Mouse (Mus musculus) thymus, adult 18-20 months (tissue): ENCODE data around the gene Galnt9.

ENCODE experiments used
- DNase-seq, 2 experiments: peaks; one replicate each; pipeline ENCODE4 v3.0.0; 2022; ENCODE audit warnings: mixed read lengths in 2 of 2

Gene Galnt9

DNA sequence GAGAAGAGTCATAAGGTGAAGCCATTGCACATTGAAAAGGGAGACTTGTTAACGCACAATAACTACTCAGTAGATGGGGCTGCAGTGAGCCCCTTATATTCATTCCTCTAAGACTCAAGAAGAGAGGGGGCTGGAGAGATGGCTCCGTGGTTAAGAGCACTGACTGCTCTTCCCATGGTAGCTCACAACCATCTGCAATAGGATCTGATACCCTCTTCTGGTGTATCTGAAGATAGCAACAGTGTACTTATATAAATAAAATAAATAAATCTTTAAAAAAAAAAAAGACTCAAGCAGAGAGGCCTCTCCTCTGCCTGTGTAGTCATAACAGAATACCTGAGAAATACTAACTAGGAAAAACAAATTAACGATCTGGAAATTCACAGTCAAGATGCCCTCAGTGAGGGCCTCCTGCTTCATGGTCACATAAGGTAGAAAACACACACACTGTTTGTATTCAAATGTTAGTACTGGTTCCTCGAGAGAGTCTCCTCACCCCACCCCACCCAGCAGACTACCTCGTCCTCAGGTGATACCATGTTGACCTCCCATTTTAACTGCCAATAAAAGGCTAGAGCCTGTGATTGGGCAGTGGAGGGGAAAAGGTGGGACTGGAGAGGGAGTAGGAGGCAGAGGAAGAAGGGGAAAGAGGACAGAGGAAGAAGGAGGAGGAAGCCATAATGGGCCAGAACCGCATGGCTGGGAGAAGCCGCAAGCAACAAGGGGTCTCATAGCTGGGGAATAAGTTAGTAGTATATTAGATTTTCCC lies 94.3 kb downstream of the Galnt9 start:
- no peak for DNase-seq

DNA sequence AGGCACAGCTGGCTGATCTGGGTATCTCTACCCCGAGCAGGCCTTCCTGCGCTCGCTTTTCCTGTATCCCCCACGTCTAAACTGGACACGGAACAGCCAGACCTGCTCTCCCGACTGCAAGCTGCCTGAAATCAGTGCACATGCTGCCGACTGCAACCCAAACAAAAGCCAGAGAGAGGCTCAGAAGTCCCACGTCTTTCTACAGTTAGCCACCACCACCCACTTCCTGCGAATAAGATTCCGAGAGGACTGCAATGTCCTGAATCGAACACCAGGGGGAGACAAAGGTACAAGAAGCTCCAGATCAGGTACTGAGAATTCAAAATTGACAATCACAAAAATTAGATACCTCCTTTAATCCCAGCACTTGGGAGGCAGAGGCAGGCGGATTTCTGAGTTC lies 95.3 kb downstream of the Galnt9 start:
- peak; percentile 42 to 57 for DNase-seq

DNA sequence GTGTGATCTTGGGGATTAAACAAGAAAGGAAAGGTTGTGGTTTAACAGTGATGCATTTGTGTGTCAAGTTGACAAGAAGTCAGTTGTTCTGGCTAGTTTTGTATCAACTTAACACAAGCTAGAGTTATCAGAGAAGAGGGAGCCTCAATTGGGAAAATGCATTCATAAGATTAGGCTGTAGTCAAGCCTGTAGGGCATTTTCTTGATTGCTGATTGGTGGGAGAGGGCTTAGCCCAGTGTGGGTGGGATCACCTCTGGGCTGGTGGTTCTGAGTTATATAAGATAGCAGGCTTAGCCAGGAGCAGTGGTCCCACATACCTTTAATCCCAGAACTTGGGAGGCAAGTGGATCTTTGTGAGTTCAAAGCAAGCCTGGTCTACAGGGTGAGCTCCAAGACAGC lies 102.2 kb downstream of the Galnt9 start:
- no peak for DNase-seq

DNA sequence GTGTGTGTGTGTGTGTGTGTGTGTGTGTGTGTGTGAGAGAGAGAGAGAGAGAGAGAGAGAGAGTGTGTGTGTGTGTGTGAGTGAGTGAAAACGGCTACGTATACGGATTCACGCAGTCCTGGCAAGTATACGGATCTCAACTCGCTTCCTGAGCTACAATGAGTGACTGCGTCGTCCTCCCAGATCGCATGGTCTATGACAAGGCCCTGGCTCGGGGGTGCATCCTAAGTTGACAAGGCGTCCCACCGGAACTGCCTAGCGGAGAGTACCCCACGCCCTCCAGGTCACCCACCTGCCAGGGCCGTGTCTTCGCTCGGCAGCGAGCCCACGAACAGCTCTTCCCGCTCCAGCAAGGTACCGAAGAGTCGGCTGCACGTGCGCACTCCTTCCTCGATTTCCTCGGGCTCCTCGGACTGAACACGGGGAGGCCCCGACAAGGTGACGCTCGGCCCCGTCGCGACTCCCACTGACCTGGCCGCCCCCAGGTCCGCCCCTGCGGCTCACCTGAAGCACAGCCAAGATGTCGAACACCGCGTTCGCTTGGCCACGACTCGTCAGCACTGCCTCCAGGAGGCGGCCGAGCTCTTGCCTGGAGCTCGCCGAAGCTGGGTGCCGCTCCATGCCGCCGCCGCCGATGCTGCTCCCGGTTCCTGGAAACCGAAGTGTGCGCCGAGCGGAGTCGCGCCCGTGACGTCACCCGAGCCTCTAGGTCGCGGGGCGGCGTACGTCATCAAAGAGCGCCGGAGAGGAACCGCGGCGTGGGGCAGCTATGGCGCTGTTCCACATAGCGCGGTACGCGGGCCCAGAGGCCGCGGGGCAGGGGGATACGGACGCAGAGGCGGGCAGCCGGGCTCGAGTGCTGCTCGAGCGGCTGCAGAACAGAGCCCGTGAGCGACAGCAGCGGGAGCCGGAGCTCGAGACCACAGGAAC lies 108.8 kb downstream of the Galnt9 start, which contains the start of the genes Noc4l and Ddx51:
Noc4l (minus strand) TSS at position 699 of the 930 bp plus-strand sequence.
Ddx51 (plus strand) TSS at position 733 of the 930 bp plus-strand sequence.
- peak; percentile 83 to 85 for DNase-seq

DNA sequence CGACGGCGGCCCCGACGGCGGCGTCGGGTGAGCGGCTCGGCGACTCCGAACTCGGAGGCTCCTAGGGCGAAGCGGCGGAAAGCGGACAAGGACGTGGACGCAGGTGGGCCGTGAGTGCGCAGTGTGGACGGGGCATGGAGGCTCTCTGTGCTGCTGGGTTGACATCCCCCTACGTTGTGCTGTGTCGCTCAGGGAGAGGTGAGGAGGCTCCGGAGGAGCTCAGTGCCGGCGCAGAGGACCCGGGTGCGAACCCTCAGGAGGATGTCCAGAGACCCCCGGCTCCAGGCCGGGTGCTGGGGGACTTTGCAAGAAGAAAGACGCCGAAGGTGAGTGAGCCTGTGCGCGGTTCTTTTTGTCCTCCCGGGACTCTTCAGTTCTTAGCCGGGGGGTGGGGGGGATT lies 109.5 kb downstream of the Galnt9 start:
- DNase-seq, result peak in 1 of 2 experiments; percentile 20

DNA sequence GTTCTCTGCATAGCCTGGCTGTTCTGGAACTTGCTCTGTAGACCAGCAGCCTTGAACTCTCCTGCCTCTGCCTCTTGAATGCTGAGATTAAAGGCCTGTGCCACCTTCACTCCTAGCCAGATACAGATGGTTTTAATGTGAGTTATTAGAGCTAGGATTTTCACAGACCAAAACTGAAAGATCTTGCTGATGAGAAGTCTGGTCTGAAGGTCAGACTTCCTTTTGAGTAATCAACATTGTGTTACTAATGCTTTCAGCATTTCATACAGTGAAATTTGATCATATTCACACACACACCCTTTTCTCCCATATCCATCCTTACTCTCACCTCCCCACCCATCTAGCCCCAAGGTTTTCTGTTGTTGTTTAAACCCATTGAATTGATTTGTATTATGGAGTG lies 115.5 kb downstream of the Galnt9 start:
- DNase-seq, result no peak

DNA sequence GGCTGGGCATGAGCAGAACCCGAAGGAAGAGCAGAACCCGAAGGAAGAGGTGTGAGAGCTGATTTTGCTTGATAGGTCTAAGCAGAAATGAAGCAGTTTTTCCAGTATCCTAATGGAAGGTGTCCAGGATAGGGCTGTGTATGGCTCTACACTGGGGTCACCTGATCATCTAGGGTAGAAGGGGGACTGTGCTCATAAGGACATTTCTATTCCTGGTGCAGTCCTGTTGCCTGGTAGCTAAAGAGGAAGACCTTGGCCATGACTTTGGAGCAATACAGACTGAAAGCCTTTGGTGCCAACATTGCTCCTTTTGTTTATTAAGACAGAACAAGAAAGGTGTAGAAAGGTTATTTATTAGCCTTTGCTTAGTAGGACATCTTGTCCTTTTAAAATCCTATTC lies 119.9 kb downstream of the Galnt9 start:
- no peak for DNase-seq

DNA sequence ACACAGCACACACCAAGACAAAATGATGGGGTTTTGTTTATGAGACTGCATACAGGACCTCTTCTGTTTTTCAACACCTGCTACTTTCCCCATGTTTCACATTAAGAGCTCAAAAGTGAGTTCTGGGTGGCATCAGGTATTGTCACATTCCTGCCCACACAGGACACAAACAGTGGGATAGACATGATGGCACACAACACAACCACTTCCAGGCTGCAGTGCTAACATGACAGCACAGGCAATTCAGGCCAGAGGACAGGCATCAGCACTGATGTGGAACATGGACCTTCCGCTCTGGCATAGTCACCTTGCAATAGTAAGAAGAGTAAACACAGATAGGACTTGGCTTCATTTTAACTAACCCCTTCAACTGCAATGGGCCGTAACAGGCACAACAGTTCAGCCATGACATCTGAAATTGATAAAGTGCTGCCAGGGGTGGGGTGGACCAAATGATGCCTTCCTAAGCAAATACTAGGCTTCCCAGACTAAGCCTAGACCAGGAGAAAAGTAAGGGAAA lies 120.7 kb downstream of the Galnt9 start:
- DNase-seq, result no peak

DNA sequence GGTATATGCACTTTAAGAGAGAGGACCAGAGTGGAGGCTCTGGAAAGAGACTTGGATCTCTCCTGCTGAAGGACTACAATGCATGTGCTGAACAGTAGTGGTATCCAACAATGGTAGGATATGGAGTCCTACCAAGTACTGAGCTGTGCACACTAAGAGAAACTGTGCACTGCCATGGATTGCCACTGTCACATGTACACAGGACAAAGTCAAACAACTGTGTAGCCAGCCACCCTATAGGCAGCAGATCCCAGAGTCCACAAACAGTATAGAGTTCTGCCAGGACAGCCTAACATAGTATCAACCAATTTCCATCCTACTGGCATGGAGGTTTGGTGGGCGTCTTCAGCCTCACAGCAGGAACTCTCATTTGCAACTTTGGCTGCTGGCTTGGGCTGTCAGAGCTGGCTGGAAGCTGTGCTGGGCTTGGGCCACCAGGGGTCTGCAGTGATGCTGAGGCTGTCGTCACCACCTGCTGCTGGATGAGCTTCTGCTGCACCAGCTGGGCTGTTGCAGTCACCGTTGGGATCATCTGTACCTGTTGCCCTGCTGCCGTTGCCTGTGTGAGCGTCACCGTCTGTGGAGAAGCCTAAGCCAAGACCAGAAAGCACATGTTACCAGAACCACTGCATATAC lies 121.4 kb downstream of the Galnt9 start:
- DNase-seq, result no peak
